Mouse (Mus musculus): ENCODE results near the gene Polr3c.
"Not testable (repeated sequence)": the region's sequence is repeated elsewhere in the genome, so short reads cannot be mapped to it uniquely, and the experiment has no call there.

Polr3c gene

GRCm38 (mm10) chr3:96679159-96679674 is 48.2 kb downstream of the Polr3c start:
- peak; percentile 52 for DNase-seq (ENCODE audit: extremely low read depth, insufficient read length, low spot score)

GRCm38 (mm10) chr3:96678456-96678855 is 49.0 kb downstream of the Polr3c start:
- DNase-seq (ENCODE audit: extremely low read depth, insufficient read length, low spot score), result no peak

- DNase-seq (ENCODE audit: extremely low read depth, insufficient read length, low spot score), result no peak
Observed at GRCm38 (mm10) chr3:96675690-96676089, 51.7 kb downstream of the Polr3c start.

- no peak for DNase-seq (ENCODE audit: extremely low read depth, insufficient read length, low spot score)
Observed at GRCm38 (mm10) chr3:96675171-96675570, 52.3 kb downstream of the Polr3c start.

GRCm38 (mm10) chr3:96674442-96674841 is 53.0 kb downstream of the Polr3c start:
- DNase-seq (ENCODE audit: extremely low read depth, insufficient read length, low spot score), result no peak

GRCm38 (mm10) chr3:96673514-96673913 is 53.9 kb downstream of the Polr3c start:
- DNase-seq (ENCODE audit: extremely low read depth, insufficient read length, low spot score), result no peak

GRCm38 (mm10) chr3:96671519-96671918 is 55.9 kb downstream of the Polr3c start:
- no peak for DNase-seq (ENCODE audit: extremely low read depth, insufficient read length, low spot score)

GRCm38 (mm10) chr3:96669727-96670468 is 57.5 kb downstream of the Polr3c start, which contains the start of gene Ankrd35:
Ankrd35 (plus strand) TSS chr3:96670131.
- peak; percentile 82 for DNase-seq (ENCODE audit: extremely low read depth, insufficient read length, low spot score)

GRCm38 (mm10) chr3:96668424-96669067 is 58.9 kb downstream of the Polr3c start:
- DNase-seq (ENCODE audit: extremely low read depth, insufficient read length, low spot score), result no peak

GRCm38 (mm10) chr3:96667316-96667715 is 60.1 kb downstream of the Polr3c start:
- DNase-seq (ENCODE audit: extremely low read depth, insufficient read length, low spot score), result peak; percentile 38

- DNase-seq (ENCODE audit: extremely low read depth, insufficient read length, low spot score), result no peak
Observed at GRCm38 (mm10) chr3:96666916-96667315, 60.5 kb downstream of the Polr3c start.

GRCm38 (mm10) chr3:96665732-96666363 is 61.6 kb downstream of the Polr3c start:
- not testable (repeated sequence) for DNase-seq (ENCODE audit: extremely low read depth, insufficient read length, low spot score)

GRCm38 (mm10) chr3:96663432-96664239 is 63.8 kb downstream of the Polr3c start:
- peak; percentile 87 for DNase-seq (ENCODE audit: extremely low read depth, insufficient read length, low spot score)

- DNase-seq (ENCODE audit: extremely low read depth, insufficient read length, low spot score), result peak; percentile 29
Observed at GRCm38 (mm10) chr3:96662731-96663316, 64.6 kb downstream of the Polr3c start.

Measured in 3134 (cell line).